Mouse (Mus musculus): Measurements from ENCODE around the gene Zbed5. TPM values are rescaled to one million over a fixed set of nuclear protein-coding genes. Genes with fewer than 3 reads are reported as not detected.
"Not testable (repeated sequence)": the region's sequence is repeated elsewhere in the genome, so short reads cannot be mapped to it uniquely, and the experiment has no call there.

Zbed5 gene
- polyA plus RNA-seq, 1 experiment from 2014 or later: 7.0 TPM

- H3K9me3 ChIP-seq; ATAC-seq (ENCODE audit: low FRiP score); H3K27me3 ChIP-seq; H3K36me3 ChIP-seq (replicated peaks); H3K4me3 ChIP-seq (replicated peaks); H3K27ac ChIP-seq; H3K4me2 ChIP-seq; H3K9ac ChIP-seq; H3K4me1 ChIP-seq: not testable (repeated sequence)
- WGBS: 93% methylated on average over 11 of the region's 11 CpGs
Measured at GRCm38 (mm10) chr5:129915491-129915890, 20.0 kb downstream of the Zbed5 start.

- H3K9me3 ChIP-seq: no peaks in the 10 kb centered on the region
- H3K9ac ChIP-seq: no peak overlapping the region
- H3K4me1 ChIP-seq: no peaks in the 10 kb centered on the region
- no peak overlapping the region for H3K27ac ChIP-seq
- no peak overlapping the region for H3K4me3 ChIP-seq (replicated peaks)
- WGBS: 92% methylated on average over 24 of the region's 24 CpGs
- H3K4me2 ChIP-seq: no peak overlapping the region
- no peaks in the 10 kb centered on the region for H3K27me3 ChIP-seq
- H3K36me3 ChIP-seq (replicated peaks): no peaks in the 10 kb centered on the region
- ATAC-seq (ENCODE audit: low FRiP score): no peak
Measured at GRCm38 (mm10) chr5:129918065-129918651, 22.6 kb downstream of the Zbed5 start.

GRCm38 (mm10) chr5:129918752-129919151 is 23.2 kb downstream of the Zbed5 start:
- 82% methylated on average over 9 of the region's 9 CpGs for WGBS
- Histone ChIP-seq H3K4me3 (replicated peaks) (no peak overlapping the region), H3K4me2 (no peak overlapping the region), H3K9me3 (no peaks in the 10 kb centered on the region), H3K36me3 (replicated peaks) (no peaks in the 10 kb centered on the region), H3K27ac (no peak overlapping the region), H3K4me1 (no peaks in the 10 kb centered on the region), H3K27me3 (no peaks in the 10 kb centered on the region), H3K9ac (no peak overlapping the region)
- no peak for ATAC-seq (ENCODE audit: low FRiP score)

GRCm38 (mm10) chr5:129919320-129919719 is 23.8 kb downstream of the Zbed5 start:
- 74% methylated on average over 8 of the region's 8 CpGs for WGBS
- Histone ChIP-seq H3K36me3 (replicated peaks) (no peaks in the 10 kb centered on the region), H3K9me3 (no peaks in the 10 kb centered on the region), H3K9ac (no peak overlapping the region), H3K4me3 (replicated peaks) (no peak overlapping the region), H3K27ac (no peak overlapping the region), H3K4me2 (no peak overlapping the region), H3K4me1 (no peaks in the 10 kb centered on the region), H3K27me3 (no peaks in the 10 kb centered on the region)
- no peak for ATAC-seq (ENCODE audit: low FRiP score)

GRCm38 (mm10) chr5:129921972-129922371 is 26.4 kb downstream of the Zbed5 start:
- H3K27me3 ChIP-seq: no peaks in the 10 kb centered on the region
- no peak overlapping the region for H3K9ac ChIP-seq
- no peak overlapping the region for H3K4me3 ChIP-seq (replicated peaks)
- no peak overlapping the region for H3K27ac ChIP-seq
- H3K4me2 ChIP-seq: no peak overlapping the region
- ATAC-seq (ENCODE audit: low FRiP score): no peak
- H3K4me1 ChIP-seq: no peaks in the 10 kb centered on the region
- H3K9me3 ChIP-seq: no peaks in the 10 kb centered on the region
- WGBS: 93% methylated on average over 4 of the region's 4 CpGs
- no peaks in the 10 kb centered on the region for H3K36me3 ChIP-seq (replicated peaks)

- no peak for ATAC-seq (ENCODE audit: low FRiP score)
- Histone ChIP-seq H3K36me3 (replicated peaks) (no peaks in the 10 kb centered on the region), H3K4me2 (no peak overlapping the region), H3K9me3 (no peaks in the 10 kb centered on the region), H3K9ac (no peak overlapping the region), H3K27ac (no peak overlapping the region), H3K4me1 (peaks cover 2% of the 10 kb centered on the region; the same call in 1 of the 2 replicates), H3K27me3 (no peaks in the 10 kb centered on the region), H3K4me3 (replicated peaks) (no peak overlapping the region)
- WGBS: 90% methylated on average over 8 of the region's 8 CpGs
Measured at GRCm38 (mm10) chr5:129924820-129925452, 29.4 kb downstream of the Zbed5 start.

- ATAC-seq (ENCODE audit: low FRiP score): no peak
- peaks cover 4% of the 10 kb centered on the region for H3K4me1 ChIP-seq
- no peak overlapping the region for H3K27ac ChIP-seq
- H3K4me3 ChIP-seq (replicated peaks): no peak overlapping the region
- H3K36me3 ChIP-seq (replicated peaks): no peaks in the 10 kb centered on the region
- H3K9me3 ChIP-seq: no peaks in the 10 kb centered on the region
- 86% methylated on average over 5 of the region's 5 CpGs for WGBS
- H3K27me3 ChIP-seq: no peaks in the 10 kb centered on the region
- no peak overlapping the region for H3K4me2 ChIP-seq
- no peak overlapping the region for H3K9ac ChIP-seq
Measured at GRCm38 (mm10) chr5:129925933-129926332, 30.4 kb downstream of the Zbed5 start.

- Histone ChIP-seq H3K9ac (no peak overlapping the region), H3K9me3 (no peaks in the 10 kb centered on the region), H3K4me2 (no peak overlapping the region), H3K4me1 (peaks cover 4% of the 10 kb centered on the region), H3K36me3 (replicated peaks) (no peaks in the 10 kb centered on the region), H3K27me3 (no peaks in the 10 kb centered on the region), H3K4me3 (replicated peaks) (no peak overlapping the region), H3K27ac (0 out of 2 replicates have a peak overlapping the region, but pooled peaks have one; percentile 31)
- ATAC-seq (ENCODE audit: low FRiP score): no peak
- WGBS: 49% methylated on average over 9 of the region's 9 CpGs
Measured at GRCm38 (mm10) chr5:129929924-129930855, 34.7 kb downstream of the Zbed5 start.

GRCm38 (mm10) chr5:129936941-129937340 is 41.4 kb downstream of the Zbed5 start:
- Histone ChIP-seq H3K4me2 (no peak overlapping the region), H3K9ac (0 out of 2 replicates have a peak overlapping the region, but pooled peaks have one; percentile 4), H3K4me1 (peaks cover 5% of the 10 kb centered on the region; the same call in 1 of the 2 replicates), H3K4me3 (replicated peaks) (no peak overlapping the region), H3K9me3 (no peaks in the 10 kb centered on the region), H3K27me3 (no peaks in the 10 kb centered on the region), H3K27ac (no peak overlapping the region), H3K36me3 (replicated peaks) (no peaks in the 10 kb centered on the region)
- no peak for ATAC-seq (ENCODE audit: low FRiP score)
- 5% methylated on average over 4 of the region's 4 CpGs for whole genome bisulfite sequencing

GRCm38 (mm10) chr5:129940281-129940680 is 44.8 kb downstream of the Zbed5 start:
- ATAC-seq (ENCODE audit: low FRiP score): no peak
- Histone ChIP-seq H3K9me3 (no peaks in the 10 kb centered on the region), H3K4me1 (peaks cover 13% of the 10 kb centered on the region), H3K27me3 (no peaks in the 10 kb centered on the region), H3K9ac (no peak overlapping the region), H3K27ac (no peak overlapping the region), H3K4me3 (replicated peaks) (no peak overlapping the region), H3K36me3 (replicated peaks) (peaks cover 5% of the 10 kb centered on the region; the same call in 1 of the 2 replicates), H3K4me2 (no peak overlapping the region)
- 71% methylated on average over 2 of the region's 2 CpGs for WGBS

- peak overlapping the region; percentile 48 for H3K27ac ChIP-seq
- H3K4me1 ChIP-seq: peaks cover 13% of the 10 kb centered on the region
- ATAC-seq (ENCODE audit: low FRiP score): no peak
- peak overlapping the region; percentile 50 for H3K4me2 ChIP-seq
- WGBS: 12% methylated on average over 9 of the region's 9 CpGs
- H3K36me3 ChIP-seq (replicated peaks): peaks cover 9% of the 10 kb centered on the region
- no peaks in the 10 kb centered on the region for H3K9me3 ChIP-seq
- peak overlapping the region; percentile 93 for H3K4me3 ChIP-seq (replicated peaks)
- no peaks in the 10 kb centered on the region for H3K27me3 ChIP-seq
- H3K9ac ChIP-seq: 0 out of 2 replicates have a peak overlapping the region, but pooled peaks have one; percentile 21
Measured at GRCm38 (mm10) chr5:129940736-129941494, 45.4 kb downstream of the Zbed5 start.

Measured in forebrain, embryonic 12.5 days (tissue).